Mouse (Mus musculus) heart, embryonic 16.5 days (tissue): ENCODE measurements around the gene Defb43. TPM values are rescaled to one million over a fixed set of nuclear protein-coding genes. Genes with fewer than 3 reads are reported as not detected.
A peak's percentile ranks its signal among the peaks of the same experiment; 100 is the strongest.

Experiments used
- ATAC-seq: fragments of 200-750 bp; cut with Nextera tagmentation; replicated peaks from 2 replicates; pipeline ENCODE4 v1.8.0; 2017; ENCODE audit warnings: moderate number of reproducible peaks; ENCODE audit not compliant: insufficient read depth, low FRiP score; ENCODE audit errors: extremely low read depth
- H3K27ac ChIP-seq: fragments of 300-500 bp; sonication (generic); 2 replicates; pipeline ENCODE4 v1.5.1; 2014; ENCODE audit warnings: mild to moderate bottlenecking, low read length, control low read depth, moderate library complexity
- H3K27me3 ChIP-seq: fragments of 300-500 bp; sonication (generic); 2 replicates; pipeline ENCODE4 v1.6.1; 2014; ENCODE audit warnings: low read length, mixed read lengths; ENCODE audit not compliant: control insufficient read depth, insufficient read depth
- H3K36me3 ChIP-seq: fragments of 300-500 bp; sonication (generic); 2 replicates; pipeline ENCODE4 v1.6.1; 2014; ENCODE audit not compliant: control insufficient read depth, insufficient read depth
- H3K4me1 ChIP-seq: fragments of 300-500 bp; sonication (generic); 2 replicates; pipeline ENCODE4 v1.6.1; 2014; ENCODE audit warnings: low read length, mixed read lengths; ENCODE audit not compliant: control insufficient read depth, insufficient read depth
- H3K4me2 ChIP-seq: fragments of 300-500 bp; sonication (generic); 2 replicates; pipeline ENCODE4 v1.6.1; 2014; ENCODE audit warnings: low read depth, mild to moderate bottlenecking, control low read depth, low read length
- H3K4me3 ChIP-seq: fragments of 300-500 bp; sonication (generic); 2 replicates; pipeline ENCODE4 v1.5.1; 2014; ENCODE audit warnings: mild to moderate bottlenecking, control low read depth, low read length
- H3K9ac ChIP-seq: fragments of 300-500 bp; sonication (generic); 2 replicates; pipeline ENCODE4 v1.6.1; 2014; ENCODE audit warnings: low read length, control low read depth
- H3K9me3 ChIP-seq: fragments of 300-500 bp; sonication (generic); replicated peaks from 2 replicates; pipeline ENCODE4 v1.6.1; 2016; ENCODE audit warnings: low read length; ENCODE audit not compliant: control insufficient read depth
- WGBS: fragments of 180-500 bp; shearing (Covaris S2); extraction: QIAGEN DNeasy Blood & Tissue Kit; methylation state at CpG from one replicate; pipeline ENCODE4 v1.1.7; 2014; 5-methylcytosine and 5-hydroxymethylcytosine counted together
- polyA plus RNA-seq: library from polyadenylated mRNA; unstranded; fragments of >200 nt; fragmentation: Nextera tagmentation; extraction: Ambion mirVana; gene quantifications from 2 replicates; pipeline ENCODE4 v1.2.1, GENCODE M21; 2015

The Defb43 gene
- not detected in 2 replicates for polyA plus RNA-seq

GRCm38 (mm10) chr14:63011471-63011870, at the start of gene Defb43:
Gene Defb43, plus strand, starts transcription at chr14:63011771.
- Histone ChIP-seq H3K36me3 (no peaks in the 10 kb centered on the region), H3K27ac (no peak within 1 kb of the TSS), H3K4me1 (no peaks in the 10 kb centered on the region), H3K9me3 (0 out of 2 replicates have a peak, but pooled peaks cover 4% of the 10 kb centered on the region), H3K4me3 (no peak within 1 kb of the TSS), H3K9ac (no peak within 1 kb of the TSS), H3K27me3 (no peaks in the 10 kb centered on the region; the same call in 1 of the 2 replicates), H3K4me2 (no peak within 1 kb of the TSS)
- WGBS = 87% methylated on average over 5 of the region's 5 CpGs
- ATAC-seq = no peak

GRCm38 (mm10) chr14:62963632-62964031, 47.9 kb upstream of the Defb43 start:
- no peaks in the 10 kb centered on the region for H3K9me3 ChIP-seq
- H3K4me3 ChIP-seq = no peak overlapping the region
- 82% methylated on average over 4 of the region's 4 CpGs for WGBS
- no peaks in the 10 kb centered on the region; the same call in 1 of the 2 replicates for H3K36me3 ChIP-seq
- no peak overlapping the region for H3K4me2 ChIP-seq
- peaks cover 13% of the 10 kb centered on the region for H3K4me1 ChIP-seq
- no peak for ATAC-seq
- H3K27ac ChIP-seq = no peak overlapping the region
- no peaks in the 10 kb centered on the region for H3K27me3 ChIP-seq
- no peak overlapping the region for H3K9ac ChIP-seq

- Histone ChIP-seq H3K27ac (no peak overlapping the region), H3K27me3 (no peaks in the 10 kb centered on the region), H3K4me2 (peak overlapping the region; percentile 67), H3K36me3 (no peaks in the 10 kb centered on the region), H3K4me3 (no peak overlapping the region), H3K9ac (peak overlapping the region; percentile 57), H3K4me1 (peaks cover 13% of the 10 kb centered on the region), H3K9me3 (no peaks in the 10 kb centered on the region)
- no peak; the same call in 1 of the 2 replicates for ATAC-seq
- WGBS = 72% methylated on average over 5 of the region's 5 CpGs
Observed at GRCm38 (mm10) chr14:62965342-62965741, 46.2 kb upstream of the Defb43 start.

GRCm38 (mm10) chr14:62965811-62966520, 45.6 kb upstream of the Defb43 start:
- Histone ChIP-seq H3K27ac (peak overlapping the region; percentile 18), H3K27me3 (no peaks in the 10 kb centered on the region), H3K4me3 (peak overlapping the region; percentile 42), H3K4me2 (peak overlapping the region; percentile 67), H3K4me1 (peaks cover 13% of the 10 kb centered on the region), H3K36me3 (no peaks in the 10 kb centered on the region), H3K9ac (peak overlapping the region; percentile 57), H3K9me3 (no peaks in the 10 kb centered on the region)
- no peak for ATAC-seq
- WGBS = 13% methylated on average over 15 of the region's 15 CpGs

- no peak for ATAC-seq
- no peaks in the 10 kb centered on the region for H3K4me1 ChIP-seq
- H3K27me3 ChIP-seq = no peaks in the 10 kb centered on the region
- no peak overlapping the region for H3K9ac ChIP-seq
- no peak overlapping the region for H3K4me2 ChIP-seq
- H3K4me3 ChIP-seq = no peak overlapping the region
- H3K27ac ChIP-seq = no peak overlapping the region
- 8% methylated on average over 5 of the region's 5 CpGs for WGBS
- no peaks in the 10 kb centered on the region for H3K9me3 ChIP-seq
- H3K36me3 ChIP-seq = no peaks in the 10 kb centered on the region
Observed at GRCm38 (mm10) chr14:62975046-62975445, 36.5 kb upstream of the Defb43 start.

- no peaks in the 10 kb centered on the region for H3K27me3 ChIP-seq
- H3K4me1 ChIP-seq = no peaks in the 10 kb centered on the region
- H3K9ac ChIP-seq = no peak overlapping the region
- no peak overlapping the region for H3K27ac ChIP-seq
- H3K9me3 ChIP-seq = no peaks in the 10 kb centered on the region
- H3K4me2 ChIP-seq = no peak overlapping the region
- H3K36me3 ChIP-seq = no peaks in the 10 kb centered on the region
- H3K4me3 ChIP-seq = no peak overlapping the region
- WGBS = 77% methylated on average over 1 of the region's 1 CpGs
- no peak for ATAC-seq
Observed at GRCm38 (mm10) chr14:62979815-62980214, 31.8 kb upstream of the Defb43 start.

- no peak for ATAC-seq
- 48% methylated on average over 1 of the region's 1 CpGs for WGBS
- H3K36me3 ChIP-seq = no peaks in the 10 kb centered on the region
- no peaks in the 10 kb centered on the region for H3K4me1 ChIP-seq
- no peak within 1 kb of the TSS for H3K27ac ChIP-seq
- H3K9ac ChIP-seq = no peak within 1 kb of the TSS
- H3K4me3 ChIP-seq = no peak within 1 kb of the TSS
- H3K4me2 ChIP-seq = no peak within 1 kb of the TSS
- no peaks in the 10 kb centered on the region for H3K9me3 ChIP-seq
- H3K27me3 ChIP-seq = no peaks in the 10 kb centered on the region
Observed at GRCm38 (mm10) chr14:62984410-62984809, 27.2 kb upstream of the Defb43 start, which contains the start of gene Defb48. Gene Defb48, minus strand, starts transcription at chr14:62984510.

- H3K4me2 ChIP-seq = no peak overlapping the region
- ATAC-seq = no peak
- H3K27me3 ChIP-seq = no peaks in the 10 kb centered on the region
- no peaks in the 10 kb centered on the region for H3K9me3 ChIP-seq
- WGBS = 61% methylated on average over 3 of the region's 3 CpGs
- H3K4me3 ChIP-seq = no peak overlapping the region
- no peak overlapping the region for H3K9ac ChIP-seq
- H3K27ac ChIP-seq = no peak overlapping the region
- peaks cover 5% of the 10 kb centered on the region; the same call in 1 of the 2 replicates for H3K4me1 ChIP-seq
- H3K36me3 ChIP-seq = no peaks in the 10 kb centered on the region
Observed at GRCm38 (mm10) chr14:62991271-62991670, 20.3 kb upstream of the Defb43 start.

- Histone ChIP-seq H3K27ac (no peak overlapping the region), H3K4me3 (no peak overlapping the region), H3K9ac (no peak overlapping the region), H3K36me3 (no peaks in the 10 kb centered on the region), H3K4me1 (peaks cover 5% of the 10 kb centered on the region; the same call in 1 of the 2 replicates), H3K27me3 (no peaks in the 10 kb centered on the region), H3K4me2 (no peak overlapping the region), H3K9me3 (no peaks in the 10 kb centered on the region)
- ATAC-seq = no peak
- WGBS = 66% methylated on average over 7 of the region's 7 CpGs
Observed at GRCm38 (mm10) chr14:62991849-62992510, 19.6 kb upstream of the Defb43 start.
